Mouse (Mus musculus): ENCODE measurements around the gene Cog3. TPM values are rescaled to one million over a fixed set of nuclear protein-coding genes. Genes with fewer than 3 reads are reported as not detected.

The Cog3 gene
- total RNA-seq, 1 experiment = 11.2 TPM

DNA sequence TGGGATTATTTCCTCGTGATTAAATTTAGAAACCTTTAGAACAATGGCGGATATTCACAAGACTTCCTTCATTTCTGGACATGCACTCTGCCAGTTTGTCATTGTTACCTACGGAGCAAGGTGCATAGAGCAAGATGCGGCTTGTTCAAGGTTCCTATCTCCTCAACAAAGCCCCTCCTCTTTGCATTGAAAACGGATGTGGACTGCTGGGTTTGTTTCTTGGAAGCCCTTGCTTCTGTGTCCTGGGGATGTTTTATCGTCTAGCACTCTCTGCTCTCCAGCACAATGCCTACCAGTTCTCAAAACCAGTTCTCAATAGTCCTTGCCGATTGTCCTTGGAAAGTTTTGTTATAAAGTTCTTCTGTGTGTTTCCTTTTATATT lies 33.5 kb upstream of the Cog3 start:
- no peaks in the 10 kb centered on the region for H3K9me3 ChIP-seq (ENCODE audit: control insufficient read depth, insufficient read depth, low read depth, low read length)
- in situ Hi-C loops (cut with MboI; ENCODE audit: low sequenced_read_pairs in 2 of 2, unreplicated experiment in 2 of 2) = no loop called here
- no peak overlapping the region for H3K9ac ChIP-seq (ENCODE audit: insufficient read depth, low read depth, low read length, poor library complexity, severe bottlenecking)
- no peak for TF ChIP-seq ZC3H11A (IDR thresholded peaks at IDR 0.05; ENCODE audit: borderline replicate concordance, low read depth, low read length)
- no peak for TF ChIP-seq CHD2 (IDR thresholded peaks at IDR 0.05; ENCODE audit: low read depth, low read length)
- no peak for TF ChIP-seq HCFC1 (IDR thresholded peaks at IDR 0.05; ENCODE audit: borderline replicate concordance, insufficient read depth, low read length)
- no peak for TF ChIP-seq MAFK (IDR thresholded peaks at IDR 0.05; ENCODE audit: insufficient read depth, low read depth, low read length)
- no peak for TF ChIP-seq ZNF384 (IDR thresholded peaks at IDR 0.05; ENCODE audit: low read depth, low read length)
- H3K27ac ChIP-seq (ENCODE audit: insufficient read depth, low read depth, low read length, poor library complexity, severe bottlenecking) = no peak overlapping the region
- DNase-seq (ENCODE audit: low read depth, low spot score) = no peak
- no peaks in the 10 kb centered on the region for H3K36me3 ChIP-seq (ENCODE audit: control insufficient read depth, insufficient read depth, low read length, poor library complexity, severe bottlenecking)
- H3K4me3 ChIP-seq (ENCODE audit: insufficient read depth in 1 of 2, low read depth in 1 of 2, low read length in 2 of 2, poor library complexity in 1 of 2, severe bottlenecking in 1 of 2) = peak overlapping the region in 1 of 2 experiments; percentile 95; a peak in 1 of 4 replicates
- no peaks in the 10 kb centered on the region for H3K4me1 ChIP-seq (ENCODE audit: control insufficient read depth in 2 of 2, insufficient read depth in 2 of 2, low read length in 2 of 2, poor library complexity in 1 of 2)

- TF ChIP-seq CHD2 (IDR thresholded peaks at IDR 0.05; ENCODE audit: low read depth, low read length) (no peak), MAFK (IDR thresholded peaks at IDR 0.05; ENCODE audit: insufficient read depth, low read depth, low read length) (no peak), ZNF384 (IDR thresholded peaks at IDR 0.05; ENCODE audit: low read depth, low read length) (no peak), ZC3H11A (IDR thresholded peaks at IDR 0.05; ENCODE audit: borderline replicate concordance, low read depth, low read length) (no peak), HCFC1 (IDR thresholded peaks at IDR 0.05; ENCODE audit: borderline replicate concordance, insufficient read depth, low read length) (0 out of 2 replicates have a peak, but pooled peaks have one; percentile 25)
- H3K4me1 ChIP-seq (ENCODE audit: control insufficient read depth in 2 of 2, insufficient read depth in 2 of 2, low read length in 2 of 2, poor library complexity in 1 of 2) = no peaks in the 10 kb centered on the region
- in situ Hi-C loops (cut with MboI; ENCODE audit: low sequenced_read_pairs in 2 of 2, unreplicated experiment in 2 of 2) = no loop called here
- no peaks in the 10 kb centered on the region for H3K36me3 ChIP-seq (ENCODE audit: control insufficient read depth, insufficient read depth, low read length, poor library complexity, severe bottlenecking)
- DNase-seq (ENCODE audit: low read depth, low spot score) = peak; percentile 93
- H3K9me3 ChIP-seq (ENCODE audit: control insufficient read depth, insufficient read depth, low read depth, low read length) = no peaks in the 10 kb centered on the region
- peak within 1 kb of the TSS; percentile 86 to 95 for H3K4me3 ChIP-seq (ENCODE audit: insufficient read depth in 1 of 2, low read depth in 1 of 2, low read length in 2 of 2, poor library complexity in 1 of 2, severe bottlenecking in 1 of 2)
- H3K9ac ChIP-seq (ENCODE audit: insufficient read depth, low read depth, low read length, poor library complexity, severe bottlenecking) = peak within 1 kb of the TSS; percentile 79
- 0 out of 2 replicates have a peak within 1 kb of the TSS, but pooled peaks have one; percentile 7 for H3K27ac ChIP-seq (ENCODE audit: insufficient read depth, low read depth, low read length, poor library complexity, severe bottlenecking)
Measured at GRCm38 (mm10) chr14:75786868-75787793, 32.8 kb upstream of the Cog3 start, which contains the start of gene Slc25a30. TSS of gene Slc25a30 (minus strand) at chr14:75787037.

- DNase-seq (ENCODE audit: low read depth, low spot score) = peak; percentile 63
Measured at GRCm38 (mm10) chr14:75786424-75786867, 32.1 kb upstream of the Cog3 start.

GRCm38 (mm10) chr14:75779913-75780312 lies 25.6 kb upstream of the Cog3 start:
- H3K4me1 ChIP-seq (ENCODE audit: control insufficient read depth in 2 of 2, insufficient read depth in 2 of 2, low read length in 2 of 2, poor library complexity in 1 of 2) = 0 out of 4 replicates have a peak, but pooled peaks cover 0 to 3% of the 10 kb centered on the region in 2 experiments
- no peak for DNase-seq (ENCODE audit: low read depth, low spot score)
- peaks cover 8% of the 10 kb centered on the region; the same call in 1 of the 2 replicates for H3K36me3 ChIP-seq (ENCODE audit: control insufficient read depth, insufficient read depth, low read length, poor library complexity, severe bottlenecking)
- no peak overlapping the region for H3K27ac ChIP-seq (ENCODE audit: insufficient read depth, low read depth, low read length, poor library complexity, severe bottlenecking)
- H3K9ac ChIP-seq (ENCODE audit: insufficient read depth, low read depth, low read length, poor library complexity, severe bottlenecking) = no peak overlapping the region
- no peak for TF ChIP-seq ZC3H11A (IDR thresholded peaks at IDR 0.05; ENCODE audit: borderline replicate concordance, low read depth, low read length)
- no peaks in the 10 kb centered on the region for H3K9me3 ChIP-seq (ENCODE audit: control insufficient read depth, insufficient read depth, low read depth, low read length)
- no peak overlapping the region for H3K4me3 ChIP-seq (ENCODE audit: insufficient read depth in 1 of 2, low read depth in 1 of 2, low read length in 2 of 2, poor library complexity in 1 of 2, severe bottlenecking in 1 of 2)
- in situ Hi-C loops (cut with MboI; ENCODE audit: low sequenced_read_pairs in 2 of 2, unreplicated experiment in 2 of 2) = no loop called here

More at GRCm38 (mm10) chr14:75786424-75786867, 32.1 kb upstream of the Cog3 start:
- Histone ChIP-seq H3K9me3 (ENCODE audit: control insufficient read depth, insufficient read depth, low read depth, low read length) (no peaks in the 10 kb centered on the region), H3K9ac (ENCODE audit: insufficient read depth, low read depth, low read length, poor library complexity, severe bottlenecking) (peak overlapping the region; percentile 79), H3K36me3 (ENCODE audit: control insufficient read depth, insufficient read depth, low read length, poor library complexity, severe bottlenecking) (peaks cover 4% of the 10 kb centered on the region; the same call in 1 of the 2 replicates), H3K27ac (ENCODE audit: insufficient read depth, low read depth, low read length, poor library complexity, severe bottlenecking) (0 out of 2 replicates have a peak overlapping the region, but pooled peaks have one; percentile 7), H3K4me1 (ENCODE audit: control insufficient read depth in 2 of 2, insufficient read depth in 2 of 2, low read length in 2 of 2, poor library complexity in 1 of 2) (no peaks in the 10 kb centered on the region), H3K4me3 (ENCODE audit: insufficient read depth in 1 of 2, low read depth in 1 of 2, low read length in 2 of 2, poor library complexity in 1 of 2, severe bottlenecking in 1 of 2) (peak overlapping the region; percentile 86 to 95)
- in situ Hi-C loops (cut with MboI; ENCODE audit: low sequenced_read_pairs in 2 of 2, unreplicated experiment in 2 of 2) = no loop called here
- no peak; the same call in 1 of the 2 replicates for TF ChIP-seq HCFC1 (IDR thresholded peaks at IDR 0.05; ENCODE audit: borderline replicate concordance, insufficient read depth, low read length)
- TF ChIP-seq ZNF384 (IDR thresholded peaks at IDR 0.05; ENCODE audit: low read depth, low read length) = no peak
- TF ChIP-seq CHD2 (IDR thresholded peaks at IDR 0.05; ENCODE audit: low read depth, low read length) = no peak
- TF ChIP-seq MAFK (IDR thresholded peaks at IDR 0.05; ENCODE audit: insufficient read depth, low read depth, low read length) = no peak
- TF ChIP-seq ZC3H11A (IDR thresholded peaks at IDR 0.05; ENCODE audit: borderline replicate concordance, low read depth, low read length) = no peak
